Mouse (Mus musculus): ENCODE data around the gene Lrrc34. TPM values are rescaled to one million over a fixed set of nuclear protein-coding genes. Genes with fewer than 3 reads are reported as not detected.
A peak's percentile ranks its signal among the peaks of the same experiment; 100 is the strongest.

Lrrc34 gene
- total RNA-seq (2021), result under 1 TPM; 0.42 to 0.70 TPM
- long read RNA-seq, experiment 1, result 0 reads
- long read RNA-seq, experiment 2, partial matches to known transcripts, result 0 of 1 reads
- long read RNA-seq, experiment 2, other reads (novel, unspliced or antisense), result 0 of 1 reads

DNA sequence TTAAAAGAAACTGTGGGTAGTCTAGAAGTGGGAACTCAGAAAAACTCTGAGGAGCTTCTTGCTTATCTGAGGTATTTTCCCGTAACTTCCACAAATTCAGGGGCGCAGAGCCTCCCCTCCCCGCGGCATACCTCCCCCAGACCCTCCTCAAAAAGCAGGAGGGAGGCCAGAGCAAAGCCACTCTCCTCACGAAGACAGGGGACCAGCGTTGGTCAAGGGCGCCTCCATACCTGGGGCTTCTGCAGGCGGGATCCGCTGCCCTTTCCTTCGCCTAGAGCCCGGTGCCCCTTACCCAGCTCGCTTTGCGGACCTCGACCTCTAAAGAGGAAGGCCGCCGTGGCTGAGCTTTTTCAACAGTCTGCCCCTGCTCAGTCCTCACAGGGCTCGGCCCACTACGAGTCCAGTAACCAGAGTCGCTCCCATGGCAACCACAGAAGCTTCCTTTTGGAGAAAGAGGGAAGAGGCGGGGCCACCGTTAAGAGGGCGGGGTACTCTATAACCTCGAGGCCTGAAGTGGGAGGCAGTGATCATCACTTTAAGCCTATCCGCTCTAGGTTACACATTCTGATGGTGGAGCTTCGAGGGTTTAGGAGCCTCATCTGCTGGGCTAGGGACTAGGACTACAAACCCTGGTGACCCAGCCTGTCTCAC lies at the start of gene Lrrc34:
Lrrc34 (minus strand) TSS at position 430 of the 651 bp plus-strand sequence.
- DNase-seq (ENCODE audit: low spot score in 2 of 2), result peak in 1 of 2 experiments; percentile 28

DNA sequence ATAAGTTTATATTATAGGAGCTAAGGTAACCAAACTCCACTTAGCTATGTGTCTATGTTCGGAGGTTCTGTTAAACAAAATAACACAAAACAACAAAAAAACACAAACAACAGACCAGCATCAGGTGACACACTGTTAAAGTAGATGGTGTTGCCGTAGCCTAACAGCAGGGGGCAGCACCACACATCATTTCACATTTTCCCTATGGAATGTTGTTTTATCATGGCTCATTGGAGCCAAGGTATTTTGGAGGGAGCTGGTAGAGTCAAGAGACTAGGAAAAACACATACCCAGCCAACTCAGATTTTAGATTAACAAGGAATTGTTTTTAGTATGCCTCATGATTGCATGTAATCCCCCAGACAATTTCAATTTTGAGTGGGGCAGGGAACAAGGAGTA lies 48.7 kb upstream of the Lrrc34 start:
- peak; percentile 17 to 23 for DNase-seq (ENCODE audit: low spot score in 2 of 2)

- no peak for DNase-seq (ENCODE audit: low spot score in 2 of 2)
Observed at GRCm38 (mm10) chr3:30695661-30696060, 48.0 kb upstream of the Lrrc34 start.

GRCm38 (mm10) chr3:30690976-30691375 lies 43.3 kb upstream of the Lrrc34 start:
- no peak for DNase-seq (ENCODE audit: low spot score in 2 of 2)

DNA sequence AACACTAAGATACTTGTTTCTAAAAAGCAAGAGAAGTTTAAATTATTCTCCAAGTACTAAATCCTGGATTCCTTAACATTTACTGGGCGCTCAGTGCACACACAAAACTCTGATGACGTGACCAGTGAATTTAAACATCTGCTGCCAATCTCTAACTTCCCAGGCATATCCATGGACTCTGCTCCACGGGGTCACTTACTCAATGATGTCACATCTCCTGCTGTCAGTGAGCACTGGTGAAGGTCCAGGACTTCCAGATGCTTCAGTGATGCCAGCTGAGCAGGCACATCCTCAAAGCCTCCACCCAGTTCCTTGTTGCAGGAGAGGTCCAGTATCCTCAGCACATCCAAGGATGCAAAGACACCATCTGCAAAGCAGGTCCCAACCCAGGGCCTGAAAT lies 39.5 kb upstream of the Lrrc34 start:
- no peak for DNase-seq (ENCODE audit: low spot score in 2 of 2)

GRCm38 (mm10) chr3:30683190-30683589 lies 35.5 kb upstream of the Lrrc34 start:
- no peak for DNase-seq (ENCODE audit: low spot score in 2 of 2)

DNA sequence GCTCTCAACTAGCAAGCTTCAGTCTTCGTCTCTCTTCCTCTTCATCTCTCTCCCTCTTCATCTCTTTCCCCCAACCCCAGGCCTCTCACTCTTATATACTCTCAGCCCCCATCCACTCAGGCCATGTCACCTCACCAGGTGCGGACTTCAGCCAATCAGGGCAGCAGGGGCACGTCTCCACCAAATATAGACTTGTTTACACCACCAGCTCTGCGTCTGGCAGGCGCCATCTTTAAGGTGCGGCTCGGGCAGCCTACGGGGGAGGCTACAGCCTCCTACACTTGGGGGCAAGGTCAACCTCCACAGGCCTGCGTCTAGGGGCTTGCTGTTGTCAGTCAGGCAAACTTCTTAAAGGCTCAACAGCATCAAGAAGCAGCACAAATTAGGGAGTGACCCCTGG lies 10.8 kb upstream of the Lrrc34 start:
- no peak for DNase-seq (ENCODE audit: low spot score in 2 of 2)

DNA sequence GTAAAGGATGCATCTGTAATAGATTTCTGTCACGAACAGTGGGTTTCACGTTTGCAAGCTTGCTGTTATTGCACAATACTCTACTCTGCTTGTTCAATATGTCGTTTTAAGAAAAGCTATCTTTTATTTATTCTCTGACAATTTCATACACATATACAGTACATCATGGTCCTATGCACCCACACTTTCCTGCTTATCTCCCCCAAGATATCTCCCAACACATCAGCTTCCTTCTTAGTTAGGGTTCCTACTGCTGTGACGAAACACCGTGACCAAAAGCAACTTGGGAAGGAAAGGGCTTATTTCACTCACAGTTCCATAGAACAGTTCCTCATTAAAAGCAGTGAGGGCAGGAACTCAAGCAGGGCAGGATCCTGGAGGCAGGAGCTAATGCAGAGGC lies 8.3 kb upstream of the Lrrc34 start:
- DNase-seq (ENCODE audit: low spot score in 2 of 2), result no peak

GRCm38 (mm10) chr3:30650062-30650841 lies 2.6 kb upstream of the Lrrc34 start:
- DNase-seq (ENCODE audit: low spot score in 2 of 2), result no peak

DNA sequence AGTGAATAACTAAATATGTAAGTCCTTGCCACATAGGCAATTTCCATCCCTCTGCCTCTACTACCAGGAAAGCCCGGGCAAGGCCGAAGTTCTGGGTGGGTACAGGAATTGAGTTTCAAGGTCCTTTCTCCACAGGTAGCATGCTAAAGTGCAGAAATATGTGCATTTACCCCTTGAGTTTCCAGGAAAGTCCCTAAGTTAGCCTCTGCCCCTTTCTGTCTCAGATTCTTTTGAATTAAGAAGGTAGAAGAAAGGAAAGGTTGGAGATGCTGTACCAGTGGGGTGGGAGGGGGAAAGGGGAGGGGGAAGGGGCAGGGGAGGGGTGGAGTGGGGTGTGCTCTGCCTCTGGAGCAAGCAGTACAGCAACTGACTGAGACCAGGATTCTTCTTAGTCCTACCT lies 797 bp upstream of the Lrrc34 start:
- DNase-seq (ENCODE audit: low spot score in 2 of 2), result no peak

DNA sequence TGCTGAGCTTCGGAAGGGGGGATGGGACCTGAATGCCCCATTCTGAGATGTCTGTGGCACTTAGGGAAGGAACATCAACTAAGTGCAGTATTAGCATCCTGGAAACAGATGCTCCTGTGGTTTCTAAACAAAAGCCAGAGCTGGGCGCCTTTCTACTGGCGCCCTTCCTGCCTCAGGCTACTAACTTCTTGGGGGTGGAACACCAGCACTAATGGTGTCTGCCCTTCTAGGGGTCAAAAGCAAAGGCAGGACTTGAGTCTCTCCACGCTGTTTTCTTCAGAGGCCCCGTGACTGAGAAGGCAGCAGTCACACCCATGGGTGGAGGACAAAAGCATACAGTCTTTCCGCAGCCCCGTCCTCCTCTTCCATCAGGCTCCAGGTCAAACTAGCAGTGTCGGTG lies 908 bp downstream of the Lrrc34 start:
- no peak for DNase-seq (ENCODE audit: low spot score in 2 of 2)

DNA sequence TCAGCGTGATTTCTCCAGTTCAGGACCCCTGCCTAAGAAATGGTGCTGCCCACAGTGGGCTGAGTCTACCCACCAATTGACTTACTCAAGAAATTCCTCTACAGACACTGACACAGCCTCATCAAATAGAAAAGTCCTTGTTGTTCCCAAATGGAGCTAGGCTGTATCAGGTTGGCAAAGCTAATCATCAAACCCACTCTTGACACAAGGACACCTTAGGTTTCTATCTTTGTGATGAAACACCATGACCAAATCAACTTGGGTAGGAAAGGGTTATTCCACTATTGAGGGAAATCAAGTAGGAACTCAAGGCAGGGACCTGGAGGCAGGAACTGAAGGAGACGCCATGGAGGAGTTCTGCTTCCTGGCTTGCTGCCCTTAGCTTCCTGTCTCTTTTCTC lies 3.5 kb downstream of the Lrrc34 start, which contains the start of gene Lrriq4:
Lrriq4 (plus strand) TSS at position 301 of the 400 bp plus-strand sequence.
- no peak for DNase-seq (ENCODE audit: low spot score in 2 of 2)

- no peak for DNase-seq (ENCODE audit: low spot score in 2 of 2)
Observed at GRCm38 (mm10) chr3:30635629-30636028, 12.0 kb downstream of the Lrrc34 start.

- no peak for DNase-seq (ENCODE audit: low spot score in 2 of 2)
Observed at GRCm38 (mm10) chr3:30633681-30634080, 14.0 kb downstream of the Lrrc34 start.

DNA sequence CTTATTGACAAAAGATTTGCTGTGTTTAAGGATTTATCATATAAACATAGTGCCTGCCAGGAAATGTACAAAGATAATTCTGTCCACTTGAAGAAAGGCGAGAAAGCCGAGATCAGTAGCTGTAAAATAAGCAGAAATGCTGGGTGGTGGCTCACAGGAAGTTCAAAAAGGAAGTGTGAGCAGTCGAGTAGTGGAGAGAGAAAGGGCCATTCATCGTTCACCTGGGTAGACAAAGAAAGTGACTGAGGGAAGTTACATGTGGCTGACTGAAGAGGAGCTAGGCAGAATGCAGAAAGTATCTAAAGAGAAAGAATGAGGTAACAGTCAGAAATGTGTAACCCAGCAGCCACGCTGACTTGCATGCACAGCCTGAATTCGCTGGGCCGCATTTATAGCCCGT lies 27.5 kb downstream of the Lrrc34 start:
- no peak for DNase-seq (ENCODE audit: low spot score in 2 of 2)

DNA sequence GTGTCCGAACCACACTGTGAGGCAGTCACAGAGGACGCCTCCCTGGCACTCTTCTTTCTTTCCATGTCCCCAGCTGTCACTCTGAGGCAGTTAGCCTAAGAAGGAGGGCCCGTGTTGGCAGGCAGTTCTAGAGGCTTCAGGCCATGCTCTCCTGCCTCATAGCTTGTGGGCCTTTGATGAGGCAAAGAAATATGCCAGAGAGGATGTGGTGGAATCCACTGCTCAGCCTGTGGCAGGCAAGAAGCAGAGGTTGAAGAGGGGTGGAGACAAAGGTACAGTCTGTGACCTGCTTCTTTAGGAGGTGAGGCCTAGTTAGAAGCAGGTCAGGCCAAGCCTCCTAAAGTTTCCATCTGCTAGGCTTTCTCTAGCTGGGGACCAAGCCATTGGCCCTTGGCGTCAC lies 36.7 kb downstream of the Lrrc34 start:
- DNase-seq (ENCODE audit: low spot score in 2 of 2), result no peak

- DNase-seq (ENCODE audit: low spot score in 2 of 2), result no peak
Observed at GRCm38 (mm10) chr3:30608999-30609398, 38.7 kb downstream of the Lrrc34 start.

DNA sequence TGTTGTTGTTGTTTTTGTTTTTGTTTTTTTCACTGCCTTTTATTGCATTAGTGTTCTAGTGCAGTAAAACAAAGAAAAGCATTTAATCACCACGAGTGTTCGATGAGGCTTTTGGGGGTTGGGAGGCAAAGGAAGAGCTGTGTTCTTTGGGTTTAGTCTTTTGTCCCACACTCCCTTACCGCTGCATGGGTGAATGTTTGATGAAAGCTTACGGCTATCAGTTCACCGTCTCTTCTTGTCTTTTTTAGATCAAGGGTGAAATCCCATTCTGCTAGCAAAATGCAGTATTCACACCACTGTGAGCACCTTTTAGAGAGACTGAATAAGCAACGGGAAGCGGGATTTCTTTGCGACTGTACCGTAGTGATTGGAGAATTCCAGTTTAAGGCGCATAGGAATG lies 44.4 kb downstream of the Lrrc34 start:
- DNase-seq (ENCODE audit: low spot score in 2 of 2), result no peak

DNA sequence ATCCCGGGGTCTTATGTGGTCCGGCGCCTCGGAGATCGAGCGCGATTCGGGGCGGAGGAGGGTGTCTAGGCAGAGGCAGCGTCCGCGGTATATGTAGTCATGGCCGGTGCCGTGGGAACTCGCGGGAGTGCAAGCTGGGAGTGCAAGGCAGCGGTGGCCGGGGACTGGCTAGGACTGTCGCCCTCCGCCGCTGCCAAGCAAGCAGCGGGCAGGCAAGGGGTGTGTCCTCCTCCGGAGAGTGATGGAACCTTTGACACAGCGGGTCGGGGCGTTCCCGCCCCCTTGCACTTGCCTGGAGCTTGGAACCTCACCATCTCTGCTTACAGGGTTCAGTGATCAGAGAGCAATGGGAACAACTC lies 45.0 kb downstream of the Lrrc34 start:
- peak; percentile 49 to 57 for DNase-seq (ENCODE audit: low spot score in 2 of 2)

GRCm38 (mm10) chr3:30602065-30602739 lies 45.5 kb downstream of the Lrrc34 start, which contains the start of gene Mynn:
Gene Mynn, plus strand, starts transcription at chr3:30602065.
- DNase-seq (ENCODE audit: low spot score in 2 of 2), result peak; percentile 76 to 95

DNA sequence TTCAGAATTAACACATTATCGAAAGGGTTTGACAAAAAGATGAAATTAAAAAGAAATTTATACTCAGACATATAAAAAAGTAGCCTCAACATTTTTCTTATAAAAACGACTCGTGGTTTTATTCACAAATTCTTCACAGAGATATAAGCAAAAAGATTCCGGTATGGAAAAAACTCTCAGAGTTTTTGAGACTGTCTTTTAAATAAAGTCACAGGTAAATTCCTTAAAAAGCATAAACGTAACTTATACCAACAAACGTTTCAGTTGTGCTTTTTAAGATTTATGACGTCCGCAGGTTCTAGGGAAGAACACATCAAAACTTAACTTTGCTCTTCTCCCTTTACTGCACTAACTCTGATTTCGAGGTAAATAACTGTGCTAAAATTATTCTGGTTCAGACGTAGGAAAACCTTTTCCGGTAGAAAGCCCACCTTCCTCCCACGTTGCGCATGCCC lies 46.0 kb downstream of the Lrrc34 start:
- no peak for DNase-seq (ENCODE audit: low spot score in 2 of 2)

GRCm38 (mm10) chr3:30601175-30601574 lies 46.5 kb downstream of the Lrrc34 start:
- DNase-seq (ENCODE audit: low spot score in 2 of 2), result peak; percentile 55 to 60
